Mouse (Mus musculus): ENCODE results near the gene Pde4d.
"Not testable (repeated sequence)": the region's sequence is repeated elsewhere in the genome, so short reads cannot be mapped to it uniquely, and the experiment has no call there.

Gene Pde4d

DNA sequence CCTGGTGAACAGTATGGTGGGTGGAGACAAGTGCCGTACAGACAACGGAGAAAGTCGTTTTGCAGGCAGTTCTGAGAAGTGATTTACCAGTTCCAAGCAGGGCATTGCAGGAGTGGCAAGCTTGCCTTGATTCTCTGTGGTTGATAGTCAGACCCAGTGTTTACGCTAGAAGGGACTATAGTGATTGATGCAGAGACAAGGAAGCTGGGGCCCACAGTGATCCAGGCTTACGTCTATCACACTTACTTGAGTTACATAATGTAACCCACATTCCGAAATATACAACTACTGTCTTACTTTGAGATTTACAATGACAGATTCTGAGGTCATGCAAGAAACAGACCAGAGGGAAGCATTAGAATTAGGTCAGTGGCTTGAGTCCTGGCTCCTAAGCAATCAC lies 1414.6 kb downstream of the Pde4d start:
- DNase-seq (ENCODE audit: low read depth, low spot score), result no peak

DNA sequence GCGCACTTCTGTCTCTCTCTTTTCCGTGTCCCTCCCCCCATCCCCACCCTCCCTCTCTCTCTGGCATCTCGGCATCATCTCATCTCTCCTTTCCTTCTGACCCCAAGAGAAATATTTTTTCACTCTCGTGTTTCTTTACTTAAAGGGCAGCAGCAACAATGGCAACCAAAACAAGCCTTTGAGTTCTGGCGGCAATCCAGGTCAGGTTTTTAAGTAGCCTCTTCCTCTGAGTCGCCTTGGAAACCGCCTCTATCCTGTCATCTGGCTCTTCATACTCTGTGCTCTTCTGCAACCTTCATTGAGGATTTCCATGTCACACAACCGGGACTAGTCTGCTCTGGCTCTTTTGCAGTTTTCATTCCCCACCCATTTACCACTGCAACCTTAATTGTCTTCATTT lies 1430.6 kb downstream of the Pde4d start:
- DNase-seq (ENCODE audit: low read depth, low spot score), result no peak

DNA sequence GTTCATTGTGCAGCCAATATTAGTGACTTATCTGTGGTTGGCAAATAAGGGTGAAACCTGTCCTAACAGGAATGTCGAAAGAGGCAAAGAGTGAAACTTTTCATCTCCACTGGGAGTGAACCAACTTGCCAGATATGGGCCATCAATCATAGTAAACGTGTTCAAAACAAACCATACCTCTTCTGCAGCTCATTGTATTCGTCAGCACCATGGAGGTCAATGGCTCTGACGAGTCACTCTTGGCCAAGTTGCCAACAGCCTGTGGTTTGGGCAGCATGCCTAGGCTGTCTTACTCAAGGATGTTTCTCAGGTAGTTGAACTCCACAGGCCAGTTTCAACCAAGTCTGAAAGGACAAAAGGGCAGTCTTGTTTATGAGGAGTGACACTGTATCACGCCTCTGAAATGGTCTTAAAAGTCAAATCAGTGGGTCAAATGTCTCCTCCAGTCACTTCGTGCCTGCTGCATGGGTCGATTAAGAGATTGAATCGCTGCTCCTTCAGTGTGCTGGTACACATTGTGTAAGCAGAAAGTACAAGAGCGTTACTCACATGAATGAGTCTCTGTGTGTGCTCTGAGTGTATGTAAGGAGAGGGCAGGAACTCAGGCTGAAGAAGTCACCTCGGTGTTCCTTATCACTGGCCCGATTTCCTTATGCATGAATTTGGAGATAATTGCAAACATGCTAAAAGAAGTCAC lies 1431.6 kb downstream of the Pde4d start:
- DNase-seq (ENCODE audit: low read depth, low spot score), result no peak

DNA sequence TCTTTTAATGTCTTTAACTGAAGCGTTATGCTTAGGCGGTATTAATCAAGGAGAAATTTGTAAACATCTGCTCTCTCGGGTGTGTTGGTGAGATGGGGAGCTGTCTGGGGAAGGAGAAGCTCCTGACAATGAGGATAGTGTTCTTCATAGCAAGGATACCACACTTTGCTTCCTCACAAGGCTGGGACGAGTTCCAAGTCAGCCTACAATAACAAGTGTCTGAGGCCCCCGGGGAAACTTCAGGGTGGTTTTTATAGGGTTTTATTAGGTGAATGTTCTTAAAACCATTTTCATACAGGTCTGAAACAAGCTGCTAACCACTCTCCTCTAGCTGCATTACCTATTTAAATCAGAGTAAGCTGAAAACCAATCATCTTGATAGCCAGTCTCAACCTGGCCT lies 1433.9 kb downstream of the Pde4d start:
- DNase-seq (ENCODE audit: low read depth, low spot score), result no peak

DNA sequence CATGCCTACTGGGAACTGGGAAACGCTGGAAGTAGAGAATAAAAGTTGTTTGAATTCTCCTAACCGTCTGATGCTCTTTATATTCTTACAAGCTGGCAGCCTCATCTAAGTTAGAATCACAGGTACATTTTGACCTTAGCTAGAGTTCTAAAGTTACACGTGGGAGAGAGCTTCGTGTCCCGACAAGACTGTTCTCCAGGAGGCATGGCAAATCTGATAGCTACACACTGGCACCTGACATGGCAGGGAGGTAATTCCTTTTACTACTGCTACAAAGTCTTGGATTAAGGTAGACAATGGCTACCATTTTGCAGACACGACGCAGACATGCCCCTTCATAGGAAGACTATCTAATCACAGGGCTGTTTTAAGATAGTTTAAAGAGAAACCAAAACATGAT lies 1435.1 kb downstream of the Pde4d start:
- no peak for DNase-seq (ENCODE audit: low read depth, low spot score)

DNA sequence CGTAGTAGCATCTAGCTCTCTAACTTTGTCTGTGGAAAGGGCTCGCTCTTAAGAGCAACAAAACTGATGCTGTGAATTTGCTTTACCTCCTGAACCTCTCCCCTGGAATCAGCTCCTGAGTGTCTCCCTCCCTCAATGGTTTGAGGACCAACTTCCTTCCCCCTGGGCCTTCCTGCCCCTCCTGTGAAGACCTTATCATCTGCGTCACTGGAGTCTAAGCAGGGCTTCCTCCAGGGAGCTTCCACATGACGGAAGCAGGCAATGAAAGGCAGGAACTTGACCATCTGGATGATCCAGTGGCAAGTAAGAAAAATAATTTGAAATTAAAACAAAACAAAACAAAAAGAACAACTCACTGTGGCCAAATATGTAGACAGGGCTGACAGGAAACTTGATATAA lies 1438.5 kb downstream of the Pde4d start:
- no peak for DNase-seq (ENCODE audit: low read depth, low spot score)

DNA sequence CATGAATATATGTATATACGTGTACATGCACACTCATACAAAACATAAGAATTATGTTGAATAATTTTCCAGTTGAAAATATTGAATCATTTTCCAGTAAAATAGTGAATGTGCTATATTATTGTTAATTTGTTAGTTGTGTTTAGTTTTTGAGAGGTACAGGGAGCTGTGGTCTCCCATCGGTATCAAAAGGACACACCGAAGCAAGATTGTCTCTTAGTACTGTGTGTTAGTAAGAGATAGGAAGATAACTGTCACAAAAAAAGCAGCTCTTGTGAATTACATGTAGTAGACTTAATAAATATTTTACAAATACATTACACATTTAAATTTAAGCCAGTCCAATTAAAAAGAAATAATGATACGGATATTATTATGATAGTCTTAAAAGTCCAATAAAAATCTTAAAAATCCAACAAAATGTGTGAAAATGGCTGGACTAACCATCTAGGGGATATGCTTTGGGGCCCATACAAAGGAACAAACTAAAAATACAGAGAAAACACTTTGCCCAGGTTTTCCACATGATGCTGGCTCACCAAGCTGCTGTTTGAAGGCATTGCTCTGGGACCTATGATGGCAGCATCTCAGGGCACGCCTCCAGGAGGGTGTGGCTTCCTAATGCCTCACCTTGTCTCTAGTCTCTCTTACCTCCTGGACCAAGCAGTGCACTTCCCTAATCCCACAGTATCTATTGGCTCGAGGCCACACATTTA lies 1441.6 kb downstream of the Pde4d start:
- no peak for DNase-seq (ENCODE audit: low read depth, low spot score)

DNA sequence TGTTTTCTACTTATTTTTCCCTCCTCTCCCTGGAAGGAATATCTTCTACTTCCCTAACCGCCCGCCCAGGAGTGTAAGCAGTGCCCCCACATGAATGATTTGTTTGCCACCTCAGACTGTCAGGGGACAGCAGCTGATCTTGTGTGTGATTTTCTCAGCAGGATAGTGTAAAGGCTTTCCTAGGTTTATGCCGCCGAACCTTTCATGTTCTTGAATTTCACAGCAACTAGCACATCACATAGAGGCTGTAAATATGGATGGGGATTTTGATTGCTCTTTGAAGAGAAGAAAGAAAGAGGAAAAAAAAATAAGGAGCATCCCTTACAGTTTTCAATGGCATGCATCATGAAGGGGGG lies 1442.1 kb downstream of the Pde4d start:
- no peak for DNase-seq (ENCODE audit: low read depth, low spot score)

DNA sequence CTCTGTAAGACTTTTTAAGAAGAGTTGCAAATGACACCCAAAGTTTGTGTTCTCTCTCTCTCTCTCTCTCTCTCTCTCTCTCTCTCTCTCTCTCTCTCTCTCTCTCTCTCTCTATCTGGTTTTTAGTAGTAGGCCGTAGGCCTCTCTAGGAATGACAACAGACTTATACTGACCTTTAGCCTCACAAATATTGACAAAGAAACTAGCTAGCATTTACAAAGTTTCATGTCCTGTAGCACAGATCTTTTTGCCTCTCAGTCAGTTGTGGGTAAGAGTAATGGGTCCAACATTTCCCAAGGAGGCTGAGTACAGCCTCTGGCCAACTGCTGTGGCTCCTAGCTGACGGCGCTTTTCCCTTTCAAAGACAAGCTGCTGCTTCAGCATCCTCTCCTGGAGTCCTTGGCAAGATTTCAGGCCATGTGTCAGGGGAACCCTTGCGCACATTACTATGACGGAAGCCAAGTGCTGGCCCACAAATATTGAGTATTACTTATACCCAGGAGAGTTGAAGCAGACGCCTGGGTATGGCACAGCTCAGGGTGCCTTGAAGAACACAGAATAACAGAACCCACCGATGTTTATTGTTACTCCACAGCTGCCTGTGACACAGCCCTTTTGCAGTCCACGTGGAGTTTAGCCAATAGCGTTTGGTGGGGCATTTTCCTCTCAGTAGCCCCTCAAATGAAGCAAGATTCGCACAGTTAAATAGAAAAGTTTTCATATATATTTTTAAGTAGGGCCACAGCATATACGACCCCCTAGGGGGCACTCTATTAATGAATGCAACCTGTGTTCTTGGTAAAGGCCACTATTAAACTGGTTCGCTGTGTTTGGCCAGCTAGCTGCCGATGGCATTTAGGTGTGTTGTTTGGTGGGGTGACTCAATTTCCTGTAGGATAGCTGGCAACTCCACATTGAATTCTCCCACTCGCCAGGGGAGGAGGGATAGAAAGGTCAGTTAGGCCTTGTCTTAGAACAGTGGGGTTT lies 1450.0 kb downstream of the Pde4d start:
- DNase-seq (ENCODE audit: low read depth, low spot score), result no peak

DNA sequence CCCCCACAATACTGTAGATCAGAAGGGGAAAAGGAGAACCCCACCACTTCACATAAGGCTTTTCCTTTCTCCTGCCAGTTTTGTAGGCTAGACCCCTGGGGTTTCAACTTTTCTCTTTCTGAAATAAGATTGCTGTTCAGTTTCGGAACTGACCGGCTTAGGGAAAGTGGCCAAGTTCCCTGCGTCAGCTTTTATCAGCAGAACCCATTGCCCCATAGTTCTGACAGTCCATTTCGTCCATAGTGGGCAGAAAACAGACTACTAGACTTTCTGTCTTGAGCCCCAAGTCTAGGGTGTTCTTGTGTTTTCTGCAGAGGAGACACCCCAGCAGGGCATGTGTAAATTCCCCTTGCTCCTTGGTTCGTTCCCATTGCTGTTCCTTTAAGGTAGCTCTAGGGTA lies 1452.1 kb downstream of the Pde4d start:
- DNase-seq (ENCODE audit: low read depth, low spot score), result no peak

DNA sequence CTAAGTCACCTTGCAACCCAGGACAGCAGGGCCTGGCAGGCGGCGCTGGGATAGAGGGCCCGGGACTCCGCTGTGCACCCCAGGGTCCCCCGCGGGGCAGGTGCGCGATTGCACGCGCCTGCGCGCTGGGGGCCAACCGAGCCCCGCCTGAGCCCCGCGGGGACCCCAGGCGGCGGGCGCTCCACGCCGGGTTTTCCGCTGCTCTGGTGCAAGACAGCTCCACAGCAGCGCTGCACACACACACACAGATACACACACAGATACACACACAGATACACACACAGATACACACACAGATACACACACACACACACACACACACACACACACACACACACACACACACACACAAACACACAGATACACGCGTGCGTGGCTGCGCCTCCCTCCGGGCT lies 1452.7 kb downstream of the Pde4d start:
- not testable (repeated sequence) for DNase-seq (ENCODE audit: low read depth, low spot score)

DNA sequence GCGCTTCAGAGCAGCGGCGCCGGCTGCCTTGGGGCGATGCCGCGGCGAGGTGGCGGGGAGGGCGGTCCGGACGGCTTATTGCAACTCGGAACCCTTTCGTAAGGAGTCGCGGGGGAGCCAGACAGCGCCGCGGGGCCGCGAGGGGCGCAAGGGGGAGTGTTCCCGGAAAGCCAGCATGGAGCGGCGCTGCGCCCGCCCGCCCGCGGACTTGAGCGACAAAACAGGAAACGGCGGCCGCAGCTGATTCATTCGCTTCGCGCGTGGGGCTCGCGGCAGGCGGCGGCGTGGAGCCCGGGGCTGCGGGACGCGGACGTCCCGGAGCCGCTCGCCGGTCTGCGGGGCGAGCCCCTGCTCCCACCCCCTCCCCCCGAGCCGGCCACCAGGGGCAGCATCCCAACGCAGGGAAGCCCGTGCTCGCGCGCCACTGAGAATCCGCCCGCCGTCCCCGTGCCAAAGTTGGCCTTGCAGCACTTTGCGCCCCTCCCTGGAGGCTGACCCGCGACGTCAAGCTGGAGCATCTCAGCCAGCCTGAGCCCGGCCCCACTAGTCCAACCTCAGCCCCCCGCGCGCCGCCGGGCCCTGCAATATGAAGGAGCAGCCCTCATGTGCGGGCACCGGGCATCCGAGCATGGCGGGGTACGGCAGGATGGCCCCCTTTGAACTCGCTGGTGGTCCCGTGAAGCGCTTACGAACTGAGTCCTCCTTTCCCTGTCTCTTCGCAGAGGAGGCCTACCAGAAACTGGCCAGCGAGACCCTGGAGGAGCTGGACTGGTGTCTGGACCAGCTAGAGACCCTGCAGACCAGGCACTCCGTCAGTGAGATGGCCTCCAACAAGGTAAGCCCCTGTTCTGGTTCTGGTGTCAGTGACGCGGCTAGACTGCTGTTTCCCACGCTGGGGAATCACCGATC lies 1453.4 kb downstream of the Pde4d start:
- no peak for DNase-seq (ENCODE audit: low read depth, low spot score)

DNA sequence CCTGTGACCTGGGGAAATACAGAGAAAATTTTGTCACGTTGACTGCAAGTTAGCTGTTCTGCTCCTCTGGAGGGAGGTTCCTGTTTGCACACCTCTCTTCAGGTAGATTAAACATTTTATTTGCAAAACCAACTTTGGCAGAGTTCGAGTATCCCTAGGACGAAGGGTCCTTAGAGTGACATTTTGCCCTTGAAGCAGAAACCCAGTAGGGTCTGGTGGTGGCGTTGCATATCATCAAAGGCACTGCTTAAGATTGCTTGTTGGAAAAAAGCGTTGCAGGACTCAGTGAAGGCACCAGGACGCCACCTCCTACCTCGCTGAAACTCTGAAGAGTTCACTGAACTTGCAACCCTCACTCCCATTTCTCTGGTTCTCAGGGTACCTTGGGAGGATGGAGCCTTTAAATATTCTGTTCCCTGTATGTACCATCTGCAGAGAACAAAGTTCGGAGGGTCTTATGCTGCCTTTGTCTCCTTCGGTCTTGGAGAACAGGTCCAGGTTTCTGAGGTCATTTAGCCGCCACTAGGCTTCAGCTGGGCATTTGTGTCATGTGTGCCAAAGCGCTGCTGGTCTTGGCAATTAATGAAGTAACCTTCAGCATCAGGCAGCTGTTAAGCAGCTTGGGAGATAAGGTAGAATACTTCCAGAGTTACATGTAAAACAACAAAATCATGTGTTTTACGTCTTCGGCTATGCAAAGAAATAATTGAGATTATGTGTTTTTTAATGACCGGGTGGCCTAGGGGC lies 1454.2 kb downstream of the Pde4d start:
- DNase-seq (ENCODE audit: low read depth, low spot score), result no peak

DNA sequence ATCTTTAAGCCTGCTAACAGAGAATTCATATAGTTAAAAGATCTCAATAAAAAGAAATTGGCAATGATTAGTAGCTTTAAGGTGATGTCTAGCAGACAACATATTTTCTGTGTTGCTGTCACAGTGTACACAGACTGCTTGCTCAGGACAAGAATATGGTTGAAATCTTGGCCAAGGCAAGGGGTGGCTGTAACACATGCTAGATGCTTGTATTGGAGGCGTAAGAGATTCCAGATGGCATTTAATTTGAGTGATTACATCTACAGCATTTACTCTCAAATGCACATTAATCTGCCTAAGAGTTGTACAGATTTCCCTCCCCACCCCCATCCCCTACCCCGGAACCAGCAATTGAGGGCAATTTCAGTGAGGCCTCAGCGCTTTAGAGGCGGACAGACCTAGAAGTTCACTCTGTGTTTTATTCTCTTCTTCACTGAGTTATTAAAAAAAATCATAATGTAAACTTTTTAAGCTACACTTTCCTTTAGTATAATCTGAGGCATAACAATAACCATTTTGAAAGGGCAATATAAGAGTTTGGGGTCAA lies 1456.7 kb downstream of the Pde4d start:
- no peak for DNase-seq (ENCODE audit: low read depth, low spot score)

DNA sequence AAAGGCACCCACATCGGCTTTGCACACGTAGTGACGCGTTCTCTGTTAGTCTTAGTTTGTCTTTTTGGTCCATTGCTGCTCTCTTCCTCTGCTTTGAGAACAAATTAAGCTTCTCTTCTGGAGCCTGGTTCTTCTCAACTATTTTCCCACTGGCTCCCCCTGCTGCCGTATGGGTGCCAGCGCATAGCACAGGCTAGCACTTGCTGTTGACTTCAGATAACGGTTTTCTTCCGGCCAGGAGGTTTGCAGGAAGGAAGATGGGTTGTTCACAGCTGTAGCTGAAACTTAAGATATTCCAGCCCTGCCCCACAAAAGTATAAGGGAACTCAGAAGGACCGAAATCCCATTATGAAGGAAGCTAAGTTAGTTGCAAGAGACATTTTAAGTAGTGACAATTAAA lies 1457.9 kb downstream of the Pde4d start:
- DNase-seq (ENCODE audit: low read depth, low spot score), result no peak

DNA sequence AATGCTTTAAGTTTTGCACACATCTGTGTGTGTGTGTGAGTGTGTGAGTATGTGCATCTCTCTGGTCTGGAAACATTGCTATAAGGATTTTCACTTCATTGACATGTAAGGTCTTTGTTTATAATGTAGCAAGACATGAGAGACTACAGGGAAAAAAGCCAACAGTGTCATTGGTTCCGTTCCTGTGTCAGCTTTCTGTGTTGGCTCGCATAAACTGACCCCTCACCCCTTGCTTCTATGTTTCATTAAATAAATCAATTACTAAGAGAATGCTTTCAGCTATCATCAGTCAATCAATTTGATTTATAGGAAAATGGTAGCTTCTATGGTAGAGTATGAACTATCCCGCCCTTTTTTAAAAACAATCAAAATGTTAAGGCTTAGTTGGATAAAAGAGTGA lies 1458.6 kb downstream of the Pde4d start:
- DNase-seq (ENCODE audit: low read depth, low spot score), result no peak

DNA sequence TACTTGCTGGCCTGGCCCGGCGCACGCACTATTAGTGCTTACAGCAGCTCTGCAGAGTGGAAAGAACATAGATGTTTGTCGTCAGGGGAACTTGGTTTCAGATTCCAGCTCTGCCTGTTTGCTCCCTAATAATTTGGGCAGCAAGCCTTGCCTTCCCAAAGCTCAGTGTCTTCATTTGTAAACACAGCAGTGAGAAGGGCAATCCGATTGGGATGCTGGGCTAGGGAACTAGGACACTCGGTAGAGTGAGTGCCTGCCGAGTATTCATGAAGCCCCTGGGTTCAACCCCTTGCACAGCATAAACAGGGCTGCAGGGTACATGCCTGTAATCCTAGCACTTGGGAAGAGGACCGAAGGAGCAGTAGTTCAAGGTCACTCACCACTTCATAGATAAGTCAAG lies 1459.4 kb downstream of the Pde4d start:
- no peak for DNase-seq (ENCODE audit: low read depth, low spot score)

DNA sequence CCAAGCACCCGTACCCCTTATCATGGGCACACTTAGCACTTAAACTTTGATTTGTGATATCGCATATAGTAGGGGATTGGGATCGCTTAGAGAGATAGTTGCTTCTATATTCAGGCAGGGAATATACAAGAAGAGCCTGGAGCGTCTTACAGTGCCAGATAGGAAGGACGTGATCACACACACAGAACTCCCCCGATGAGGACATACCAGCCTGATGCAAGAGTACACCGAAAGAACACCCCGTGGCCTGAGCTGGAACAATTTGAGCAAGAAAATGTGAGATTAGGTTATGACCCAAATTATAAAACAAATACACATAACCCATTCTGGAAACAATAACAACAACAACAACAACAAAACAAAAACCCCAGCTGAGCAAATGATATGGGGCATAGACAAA lies 1461.2 kb downstream of the Pde4d start:
- no peak for DNase-seq (ENCODE audit: low read depth, low spot score)

DNA sequence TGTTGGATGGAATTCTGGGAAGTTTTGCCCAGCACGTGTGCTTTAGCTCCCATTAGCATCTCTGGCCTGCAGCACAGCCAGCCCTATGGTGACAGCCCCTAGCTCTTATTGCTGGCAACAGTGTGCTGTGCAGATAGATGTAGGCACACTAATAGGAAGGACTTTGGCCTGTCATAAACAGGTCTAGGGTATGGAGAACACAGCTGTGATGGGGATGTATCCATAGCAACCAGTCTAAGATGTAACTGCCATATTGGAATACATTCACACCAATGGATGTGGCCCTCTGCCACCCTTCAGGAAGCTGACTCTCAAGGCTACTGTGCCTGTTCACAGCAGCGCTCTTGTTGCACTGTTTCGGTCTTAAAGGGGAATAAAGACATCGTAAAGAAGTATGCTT lies 1462.9 kb downstream of the Pde4d start:
- DNase-seq (ENCODE audit: low read depth, low spot score), result no peak

DNA sequence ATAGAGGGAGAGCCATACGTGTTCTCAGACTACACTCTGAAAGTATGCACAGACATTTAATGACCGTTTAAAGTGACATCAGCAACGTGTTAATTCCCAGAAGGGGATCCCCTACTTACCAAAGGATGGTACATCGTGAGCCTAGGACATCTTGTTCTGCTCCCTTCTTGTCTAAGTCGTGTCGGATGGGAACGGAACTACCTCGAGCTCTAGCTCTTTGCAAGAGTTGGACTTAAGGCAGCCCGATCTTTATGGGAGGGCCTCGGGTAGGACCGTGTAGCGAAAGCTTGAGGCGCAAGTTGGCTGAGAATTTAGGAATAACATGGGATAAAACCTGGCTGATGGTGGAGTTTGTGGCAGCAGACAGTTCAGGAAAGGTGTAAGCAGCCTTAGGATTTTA lies 1464.5 kb downstream of the Pde4d start:
- no peak for DNase-seq (ENCODE audit: low read depth, low spot score)
